Mouse (Mus musculus) hindbrain, embryonic 12.5 days (tissue): ENCODE measurements around the gene Fank1. TPM values are rescaled to one million over a fixed set of nuclear protein-coding genes. Genes with fewer than 3 reads are reported as not detected.
"Not testable (repeated sequence)": the region's sequence is repeated elsewhere in the genome, so short reads cannot be mapped to it uniquely, and the experiment has no call there.

Experiments
- ATAC-seq: fragments of 200-750 bp; cut with Nextera tagmentation; 2 replicates; pipeline ENCODE4 v1.8.0; 2017; ENCODE audit warnings: moderate TSS enrichment; ENCODE audit not compliant: low FRiP score
- H3K27ac ChIP-seq: fragments of 300-500 bp; sonication (generic); 2 replicates; pipeline ENCODE4 v1.5.1; 2016; ENCODE audit warnings: mild to moderate bottlenecking
- H3K27me3 ChIP-seq: fragments of 300-500 bp; sonication (generic); 2 replicates; pipeline ENCODE4 v1.6.1; 2016; ENCODE audit warnings: mild to moderate bottlenecking
- H3K36me3 ChIP-seq: fragments of 300-500 bp; sonication (generic); 2 replicates; pipeline ENCODE4 v1.6.1; 2016; ENCODE audit warnings: mild to moderate bottlenecking
- H3K4me1 ChIP-seq: fragments of 300-500 bp; sonication (generic); 2 replicates; pipeline ENCODE4 v1.6.1; 2016
- H3K4me2 ChIP-seq: fragments of 300-500 bp; sonication (generic); replicated peaks from 2 replicates; pipeline ENCODE4 v1.6.1; 2016; ENCODE audit warnings: mild to moderate bottlenecking
- H3K4me3 ChIP-seq: fragments of 300-500 bp; sonication (generic); 2 replicates; pipeline ENCODE4 v1.5.1; 2016; ENCODE audit warnings: mild to moderate bottlenecking
- H3K9ac ChIP-seq: fragments of 300-500 bp; sonication (generic); 2 replicates; pipeline ENCODE4 v1.6.1; 2016; ENCODE audit warnings: mild to moderate bottlenecking, moderate library complexity
- H3K9me3 ChIP-seq: fragments of 300-500 bp; sonication (generic); replicated peaks from 2 replicates; pipeline ENCODE4 v1.6.1; 2016; ENCODE audit warnings: mild to moderate bottlenecking
- WGBS: fragments of 180-500 bp; shearing (Covaris S2); methylation state at CpG from one replicate; pipeline ENCODE4 v1.1.7; 2016; 5-methylcytosine and 5-hydroxymethylcytosine counted together
- polyA plus RNA-seq: library from polyadenylated mRNA; unstranded; fragments of >200 nt; fragmentation: Nextera tagmentation; extraction: Ambion mirVana; gene quantifications from 2 replicates; pipeline ENCODE4 v1.2.1, GENCODE M21; 2016

Gene Fank1
- polyA plus RNA-seq, 1 experiment from 2014 or later = 2.4 TPM

GRCm38 (mm10) chr7:133884759-133885431, 108.2 kb downstream of the Fank1 start:
- not testable (repeated sequence) for H3K9me3 ChIP-seq, H3K4me2 ChIP-seq, H3K27ac ChIP-seq, H3K4me3 ChIP-seq, H3K9ac ChIP-seq, H3K36me3 ChIP-seq, H3K4me1 ChIP-seq, H3K27me3 ChIP-seq, ATAC-seq
- 80% methylated on average over 4 of the region's 9 CpGs for WGBS

GRCm38 (mm10) chr7:133888926-133889920, 112.6 kb downstream of the Fank1 start:
- H3K4me3 ChIP-seq = no peak overlapping the region
- no peak for ATAC-seq
- H3K9me3 ChIP-seq = no peaks in the 10 kb centered on the region
- no peak overlapping the region for H3K4me2 ChIP-seq
- H3K27ac ChIP-seq = no peak overlapping the region
- no peaks in the 10 kb centered on the region for H3K27me3 ChIP-seq
- H3K36me3 ChIP-seq = no peaks in the 10 kb centered on the region
- WGBS = 86% methylated on average over 19 of the region's 19 CpGs
- H3K4me1 ChIP-seq = no peaks in the 10 kb centered on the region
- H3K9ac ChIP-seq = no peak overlapping the region

- ATAC-seq = no peak
- H3K27ac ChIP-seq = no peak overlapping the region
- WGBS = 85% methylated on average over 4 of the region's 4 CpGs
These were observed 113.3 kb downstream of the Fank1 start for GRCm38 (mm10) chr7:133889986-133890385.

GRCm38 (mm10) chr7:133891298-133891697, 114.6 kb downstream of the Fank1 start:
- Histone ChIP-seq H3K4me1 (no peaks in the 10 kb centered on the region), H3K4me3 (no peak overlapping the region), H3K9ac (no peak overlapping the region), H3K27me3 (no peaks in the 10 kb centered on the region), H3K9me3 (no peaks in the 10 kb centered on the region), H3K4me2 (no peak overlapping the region), H3K36me3 (no peaks in the 10 kb centered on the region), H3K27ac (no peak overlapping the region)
- ATAC-seq = no peak
- WGBS = 88% methylated on average over 9 of the region's 9 CpGs

More at GRCm38 (mm10) chr7:133889986-133890385, 113.3 kb downstream of the Fank1 start:
- Histone ChIP-seq H3K4me3 (no peak overlapping the region), H3K9ac (no peak overlapping the region), H3K36me3 (no peaks in the 10 kb centered on the region), H3K27me3 (no peaks in the 10 kb centered on the region), H3K4me2 (no peak overlapping the region), H3K4me1 (no peaks in the 10 kb centered on the region), H3K9me3 (no peaks in the 10 kb centered on the region)

GRCm38 (mm10) chr7:133891796-133892195, 115.1 kb downstream of the Fank1 start:
- WGBS = 77% methylated on average over 4 of the region's 4 CpGs
- Histone ChIP-seq H3K9me3 (no peaks in the 10 kb centered on the region), H3K27me3 (no peaks in the 10 kb centered on the region), H3K9ac (no peak overlapping the region), H3K27ac (no peak overlapping the region), H3K4me3 (no peak overlapping the region), H3K36me3 (no peaks in the 10 kb centered on the region), H3K4me2 (no peak overlapping the region), H3K4me1 (no peaks in the 10 kb centered on the region)
- ATAC-seq = no peak

GRCm38 (mm10) chr7:133899391-133899790, 122.7 kb downstream of the Fank1 start:
- no peak overlapping the region for H3K27ac ChIP-seq
- H3K4me1 ChIP-seq = no peaks in the 10 kb centered on the region
- ATAC-seq = no peak
- H3K36me3 ChIP-seq = no peaks in the 10 kb centered on the region
- no peaks in the 10 kb centered on the region for H3K27me3 ChIP-seq
- H3K4me2 ChIP-seq = no peak overlapping the region
- no peaks in the 10 kb centered on the region for H3K9me3 ChIP-seq
- H3K4me3 ChIP-seq = no peak overlapping the region
- H3K9ac ChIP-seq = no peak overlapping the region
- WGBS = 88% methylated on average over 4 of the region's 4 CpGs

GRCm38 (mm10) chr7:133908966-133909365, 132.3 kb downstream of the Fank1 start:
- H3K4me1 ChIP-seq = no peaks in the 10 kb centered on the region
- H3K27me3 ChIP-seq = no peaks in the 10 kb centered on the region
- no peaks in the 10 kb centered on the region for H3K9me3 ChIP-seq
- H3K27ac ChIP-seq = no peak overlapping the region
- no peak overlapping the region for H3K4me2 ChIP-seq
- ATAC-seq = no peak
- WGBS = 89% methylated on average over 4 of the region's 4 CpGs
- no peak overlapping the region for H3K4me3 ChIP-seq
- H3K9ac ChIP-seq = no peak overlapping the region
- H3K36me3 ChIP-seq = no peaks in the 10 kb centered on the region

GRCm38 (mm10) chr7:133909833-133910375, 133.2 kb downstream of the Fank1 start:
- Histone ChIP-seq H3K4me3 (no peak overlapping the region), H3K36me3 (no peaks in the 10 kb centered on the region), H3K9me3 (no peaks in the 10 kb centered on the region), H3K27ac (no peak overlapping the region), H3K9ac (no peak overlapping the region), H3K27me3 (no peaks in the 10 kb centered on the region), H3K4me2 (no peak overlapping the region), H3K4me1 (no peaks in the 10 kb centered on the region)
- WGBS = 80% methylated on average over 7 of the region's 7 CpGs
- ATAC-seq = no peak

- WGBS = 79% methylated on average over 3 of the region's 3 CpGs
- ATAC-seq = no peak
- Histone ChIP-seq H3K9ac (no peak overlapping the region), H3K27me3 (no peaks in the 10 kb centered on the region), H3K9me3 (no peaks in the 10 kb centered on the region), H3K36me3 (no peaks in the 10 kb centered on the region), H3K4me2 (no peak overlapping the region), H3K4me1 (no peaks in the 10 kb centered on the region), H3K4me3 (no peak overlapping the region), H3K27ac (no peak overlapping the region)
These were observed 135.2 kb downstream of the Fank1 start for GRCm38 (mm10) chr7:133911881-133912280.

GRCm38 (mm10) chr7:133916230-133916629, 139.6 kb downstream of the Fank1 start:
- no peaks in the 10 kb centered on the region for H3K36me3 ChIP-seq
- WGBS = 91% methylated on average over 9 of the region's 9 CpGs

GRCm38 (mm10) chr7:133919306-133919705, 142.6 kb downstream of the Fank1 start:
- Histone ChIP-seq H3K9ac (no peak overlapping the region), H3K27ac (no peak overlapping the region), H3K4me3 (no peak overlapping the region), H3K36me3 (no peaks in the 10 kb centered on the region), H3K4me2 (no peak overlapping the region), H3K27me3 (no peaks in the 10 kb centered on the region), H3K9me3 (no peaks in the 10 kb centered on the region), H3K4me1 (peaks cover 6% of the 10 kb centered on the region; the same call in 1 of the 2 replicates)
- 52% methylated on average over 5 of the region's 5 CpGs for WGBS
- ATAC-seq = no peak

More at GRCm38 (mm10) chr7:133916230-133916629, 139.6 kb downstream of the Fank1 start:
- Histone ChIP-seq H3K9ac (no peak overlapping the region), H3K9me3 (no peaks in the 10 kb centered on the region), H3K4me3 (no peak overlapping the region), H3K27ac (no peak overlapping the region), H3K4me1 (0 out of 2 replicates have a peak, but pooled peaks cover 2% of the 10 kb centered on the region), H3K4me2 (no peak overlapping the region), H3K27me3 (no peaks in the 10 kb centered on the region)
- ATAC-seq = no peak

GRCm38 (mm10) chr7:133919918-133920317, 143.3 kb downstream of the Fank1 start:
- H3K36me3 ChIP-seq = no peaks in the 10 kb centered on the region
- H3K9ac ChIP-seq = no peak overlapping the region
- H3K27me3 ChIP-seq = no peaks in the 10 kb centered on the region
- WGBS = 92% methylated on average over 5 of the region's 5 CpGs
- H3K4me2 ChIP-seq = no peak overlapping the region
- peaks cover 6% of the 10 kb centered on the region; the same call in 1 of the 2 replicates for H3K4me1 ChIP-seq
- ATAC-seq = no peak
- H3K9me3 ChIP-seq = no peaks in the 10 kb centered on the region
- no peak overlapping the region for H3K4me3 ChIP-seq
- H3K27ac ChIP-seq = no peak overlapping the region
